In genomic region chr11:44238598-44238997, GRCm38 (mm10) we compare ENCODE assay signal across 17 mouse cellular contexts.
DNase-seq lines count a peak whose midpoint lies in the region; ATAC-seq lines count a peak whose summit lies in the region.
"Had no signal": no experiment of that assay in that cellular context is flagged by ENCODE, and none has a peak within 500 bp of the region (broad histone marks: within the 10 kb centered on the region; RNA-seq: fewer than 3 reads in every experiment).

No protein-coding gene starts in this region.

- peak; percentile 56 for DNase-seq in adrenal gland, adult 2 months
- DNase-seq in adrenal gland, postnatal 4 days (ENCODE audit: low spot score in 2 of 2): no peak
- no peak for DNase-seq in kidney, adult 9 months
- peak; percentile 43 for DNase-seq in testis, postnatal 10 days (ENCODE audit: low spot score)
- no peak for DNase-seq in testis, postnatal 14 days (ENCODE audit: low spot score)
- peak; percentile 52 for DNase-seq in heart, postnatal 4 days
- no peak for DNase-seq in cerebellum, adult 9-11 months
- DNase-seq: cerebellum, postnatal 25 days; gastrocnemius, postnatal 14 days; liver, embryonic 13.5 days; right cerebral cortex, postnatal 14 days had no signal

- H3K27ac ChIP-seq in kidney, embryonic 16.5 days (ENCODE audit: low read length): no peak overlapping the region
- H3K27ac ChIP-seq: limb, embryonic 10.5 days; liver, embryonic 13.5 days; neural tube, embryonic 15.5 days had no signal

- no peaks in the 10 kb centered on the region for H3K36me3 ChIP-seq in kidney, embryonic 16.5 days (ENCODE audit: insufficient read depth, low read length)
- H3K36me3 ChIP-seq: limb, embryonic 10.5 days; liver, embryonic 13.5 days; neural tube, embryonic 15.5 days had no signal

- 55% methylated on average over 8 of the region's 8 CpGs for WGBS in kidney, embryonic 16.5 days

- H3K9ac ChIP-seq in kidney, embryonic 16.5 days (replicated peaks; ENCODE audit: low read length): no peak overlapping the region
- H3K9ac ChIP-seq: liver, embryonic 13.5 days; neural tube, embryonic 15.5 days had no signal

- no peak overlapping the region for H3K4me3 ChIP-seq in kidney, embryonic 16.5 days (ENCODE audit: low read length)
- H3K4me3 ChIP-seq: limb, embryonic 10.5 days; liver, embryonic 13.5 days; neural tube, embryonic 15.5 days had no signal

- no peaks in the 10 kb centered on the region for H3K9me3 ChIP-seq in kidney, embryonic 16.5 days (ENCODE audit: low read length)
- H3K9me3 ChIP-seq: limb, embryonic 10.5 days; liver, embryonic 13.5 days; neural tube, embryonic 15.5 days had no signal

- H3K27me3 ChIP-seq in kidney, embryonic 16.5 days (ENCODE audit: insufficient read depth, low read length): no peaks in the 10 kb centered on the region
- H3K27me3 ChIP-seq: CH12.LX; liver, embryonic 13.5 days; neural tube, embryonic 15.5 days had no signal

- peak; percentile 83 for ATAC-seq in kidney, embryonic 16.5 days (ENCODE audit: low FRiP score, low TSS enrichment)
- ATAC-seq: inflammation-experienced regulatory T-cells, adult 6 months; lung, postnatal 0 days had no signal

- H3K4me2 ChIP-seq in kidney, embryonic 16.5 days (replicated peaks; ENCODE audit: low read depth, low read length): no peak overlapping the region
- H3K4me2 ChIP-seq: liver, embryonic 13.5 days; neural tube, embryonic 15.5 days had no signal

- no peaks in the 10 kb centered on the region for H3K4me1 ChIP-seq in kidney, embryonic 16.5 days (ENCODE audit: insufficient read depth, low read length)
- H3K4me1 ChIP-seq: limb, embryonic 10.5 days; liver, embryonic 13.5 days; neural tube, embryonic 15.5 days had no signal

Comparison
In these comparisons a context has a peak if more than half of its experiments do, and no peak if none do; other contexts are left out.
1. DNase-seq: peak in adrenal gland, adult 2 months (single experiment), testis, postnatal 10 days (single experiment) and heart, postnatal 4 days (single experiment); none in adrenal gland, postnatal 4 days (0 of 2), kidney, adult 9 months (single experiment), testis, postnatal 14 days (single experiment) and cerebellum, adult 9-11 months (single experiment).